Mouse (Mus musculus) kidney, postnatal 36 days (tissue): Measurements from ENCODE around the gene Fam53b.

ENCODE experiments used
- DNase-seq, 2 experiments: peaks; one replicate each; pipeline ENCODE4 v3.0.0; 2021 to 2022; ENCODE audit warnings: mixed read lengths in 2 of 2

Fam53b gene

GRCm38 (mm10) chr7:132733521-132733920, 80.2 kb downstream of the Fam53b start:
- DNase-seq = peak; percentile 60 to 76

GRCm38 (mm10) chr7:132732136-132732789, 81.4 kb downstream of the Fam53b start:
- DNase-seq = peak; percentile 38 to 43

DNA sequence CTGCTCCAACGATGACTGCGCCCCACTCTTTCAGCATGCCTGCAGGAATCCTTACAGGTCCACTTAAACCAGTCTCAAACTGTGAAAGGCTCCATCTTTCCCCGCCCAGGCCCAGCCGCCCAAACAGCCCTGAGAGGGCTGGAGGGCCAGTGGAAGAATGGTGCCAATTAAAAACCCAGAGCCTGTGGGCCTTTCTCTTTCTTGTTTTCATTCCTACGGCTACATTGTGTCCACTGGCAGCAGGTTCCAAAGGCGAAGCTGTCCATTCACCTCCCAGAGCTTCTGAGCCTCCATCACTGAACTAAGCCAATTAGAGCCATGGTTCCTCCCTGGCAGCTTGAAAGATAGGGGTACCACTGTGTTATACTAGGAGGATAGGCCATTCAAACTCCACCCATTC, 82.1 kb downstream of the Fam53b start:
- DNase-seq = no peak

GRCm38 (mm10) chr7:132730510-132730909, 83.2 kb downstream of the Fam53b start:
- DNase-seq = no peak

DNA sequence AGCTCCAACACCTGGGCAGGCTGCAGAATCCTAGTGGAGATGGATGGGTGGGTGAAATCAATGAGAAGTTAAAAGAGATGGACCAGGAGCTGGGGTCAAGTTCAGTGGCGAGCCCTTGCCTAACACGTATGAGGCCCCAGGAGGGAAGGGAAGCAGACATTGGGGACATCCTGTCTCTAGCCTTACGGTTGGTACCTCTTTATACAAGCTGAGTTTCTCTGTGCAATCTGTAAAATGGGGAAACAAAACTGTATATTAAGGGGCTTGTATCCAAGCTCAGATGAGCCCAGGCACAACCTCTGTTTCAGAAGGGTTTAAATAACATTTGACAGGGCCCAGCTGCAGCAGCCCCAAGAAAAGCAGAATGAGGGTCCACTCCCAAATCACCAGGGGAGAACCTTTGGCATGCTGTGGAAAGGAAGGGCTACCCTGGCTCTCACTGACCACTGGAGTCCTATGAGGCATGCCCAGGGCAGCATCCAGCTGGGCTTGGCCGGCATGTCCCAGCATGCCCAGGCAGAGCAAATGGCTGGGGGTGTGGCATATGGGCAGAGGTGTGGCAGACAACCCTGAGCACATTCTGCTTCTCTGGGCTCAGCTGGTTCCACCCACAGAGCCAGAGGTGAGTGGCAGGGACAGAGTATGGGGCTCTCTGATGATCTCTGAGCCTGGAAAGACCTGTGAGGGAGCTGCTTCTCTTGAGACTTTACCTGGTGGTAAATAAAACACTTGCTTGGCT, 84.4 kb downstream of the Fam53b start:
- DNase-seq = peak; percentile 75 to 76

- DNase-seq = no peak
Measured at GRCm38 (mm10) chr7:132726106-132726861, 87.4 kb downstream of the Fam53b start.

GRCm38 (mm10) chr7:132724501-132725062, 89.1 kb downstream of the Fam53b start:
- DNase-seq = peak in 1 of 2 experiments; percentile 65

DNA sequence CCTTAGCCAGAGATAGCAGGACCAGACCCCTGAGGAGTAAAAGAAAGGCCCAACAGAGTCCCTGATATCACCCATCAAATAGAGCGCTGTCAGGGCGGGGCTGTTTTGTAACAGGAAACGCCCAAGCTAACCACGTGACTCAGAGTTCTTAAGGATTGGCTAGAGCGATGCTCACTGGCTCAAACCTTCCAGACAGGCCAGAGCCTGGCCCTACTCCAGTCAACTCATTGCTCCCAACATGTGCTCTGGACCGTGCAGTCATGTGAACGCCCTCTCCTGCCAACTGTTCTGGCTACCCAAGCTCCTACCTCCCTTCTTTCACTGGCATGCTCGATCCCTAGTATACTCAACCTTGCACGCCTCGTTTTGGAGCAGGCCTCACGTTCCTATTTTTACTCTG, 89.8 kb downstream of the Fam53b start:
- peak; percentile 95 to 98 for DNase-seq

- DNase-seq = peak; percentile 78 to 79
Measured at GRCm38 (mm10) chr7:132722401-132723370, 91.0 kb downstream of the Fam53b start.

- DNase-seq = no peak
Measured at GRCm38 (mm10) chr7:132720562-132720961, 93.1 kb downstream of the Fam53b start.

GRCm38 (mm10) chr7:132719570-132719969, 94.1 kb downstream of the Fam53b start:
- no peak for DNase-seq

DNA sequence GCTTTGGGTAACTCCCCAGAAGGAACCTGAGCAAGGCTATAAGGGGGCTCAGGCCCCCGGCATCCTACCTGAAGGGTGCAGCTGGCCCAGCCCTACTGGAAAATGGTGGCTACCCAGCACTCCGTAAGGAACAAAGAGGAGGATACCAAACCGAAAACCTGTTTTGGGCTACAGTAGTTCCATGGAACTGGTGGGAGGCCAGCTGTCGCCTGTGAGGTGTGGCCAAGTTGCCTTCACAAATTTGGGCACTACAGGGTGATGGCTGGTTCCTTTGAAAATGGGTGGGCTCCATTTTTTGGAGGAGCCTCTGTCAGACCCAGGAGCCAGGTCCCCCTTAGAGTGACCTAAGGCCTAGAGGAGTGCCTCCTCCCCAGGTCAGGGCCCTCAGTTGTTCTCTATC, 98.4 kb downstream of the Fam53b start:
- no peak for DNase-seq

DNA sequence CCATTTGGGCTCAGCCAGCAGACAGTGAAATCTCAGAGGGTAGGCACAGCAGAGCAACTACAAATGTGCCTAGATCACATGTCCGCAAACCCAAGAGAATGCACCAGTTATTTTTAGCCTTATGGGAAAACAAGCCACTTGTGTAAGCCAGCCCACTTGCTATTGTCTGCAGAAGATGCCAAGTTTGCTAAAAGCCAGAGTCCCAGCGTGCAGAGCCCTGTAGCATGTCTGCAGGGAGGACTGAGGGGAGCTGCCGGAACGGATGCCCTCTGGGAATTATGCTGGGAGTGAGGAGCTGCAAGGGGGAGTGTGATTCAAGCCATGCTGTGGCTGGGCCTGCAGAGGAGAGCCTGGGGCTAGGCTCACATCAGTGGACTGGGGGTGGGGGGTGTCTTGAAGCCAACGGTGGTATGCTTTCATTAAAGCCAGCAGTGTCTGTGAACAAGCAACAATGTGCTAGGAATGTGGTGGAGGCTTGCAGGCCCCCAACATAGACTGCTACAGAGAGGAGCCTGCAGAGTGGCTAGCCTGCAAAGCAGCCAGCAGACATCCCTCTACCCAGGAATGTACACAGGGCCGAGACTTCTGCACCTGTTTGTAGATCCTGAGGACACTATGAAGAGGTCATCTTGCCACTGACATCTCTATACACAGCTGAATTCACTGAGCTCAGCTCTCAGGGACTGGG, 99.3 kb downstream of the Fam53b start:
- DNase-seq = peak; percentile 64 to 77

DNA sequence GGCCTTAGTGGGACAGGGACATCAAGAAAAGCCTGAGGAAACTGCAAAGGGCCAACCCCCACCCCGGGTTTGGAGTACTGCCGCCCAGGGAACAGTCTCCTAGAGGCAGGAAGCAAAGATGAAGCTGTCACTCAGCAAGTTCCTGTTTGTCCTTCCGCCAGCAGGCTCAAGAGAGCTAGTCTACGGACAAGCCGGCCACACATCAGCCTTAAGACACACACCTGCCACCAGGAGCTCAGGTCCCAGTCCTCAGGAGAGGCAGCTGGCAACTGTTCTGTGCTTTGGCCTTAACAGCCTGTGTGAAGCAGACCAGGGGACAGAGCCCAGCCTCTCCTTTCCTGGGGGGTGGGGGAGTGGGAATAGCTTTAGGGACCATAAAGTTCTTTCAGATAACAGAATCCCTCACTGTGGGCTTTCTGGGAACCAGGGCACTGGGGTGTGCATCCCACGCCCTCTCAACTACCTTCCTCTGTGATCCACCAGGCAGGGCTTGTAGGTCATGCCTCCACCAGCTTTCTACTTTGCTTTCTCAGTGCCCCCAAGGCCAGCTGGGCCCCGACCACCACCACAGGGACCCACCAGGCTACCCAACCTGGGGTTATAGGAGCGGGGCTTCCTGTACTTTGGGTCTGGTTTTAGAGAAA, 100.1 kb downstream of the Fam53b start:
- peak; percentile 76 to 82 for DNase-seq

DNA sequence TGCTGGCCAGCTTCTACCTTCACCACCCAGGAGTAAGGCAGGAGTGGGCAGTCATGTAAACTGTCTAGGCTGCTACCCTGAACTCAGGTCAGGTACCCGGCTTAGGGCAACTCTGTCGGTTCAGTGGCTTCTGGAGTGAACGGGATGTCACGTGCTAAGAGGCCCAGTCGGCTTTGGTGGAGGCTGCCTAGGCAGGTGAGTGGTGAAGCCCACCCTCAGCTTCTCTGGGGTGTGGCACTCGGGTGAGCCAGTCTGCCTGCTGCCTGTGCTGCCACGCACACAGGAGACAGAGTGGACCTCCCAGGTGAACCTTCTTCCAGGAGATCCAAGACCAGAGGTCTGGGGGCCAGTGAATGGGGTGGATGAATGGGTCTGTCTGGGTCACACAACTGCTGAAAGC, 100.7 kb downstream of the Fam53b start:
- no peak for DNase-seq

DNA sequence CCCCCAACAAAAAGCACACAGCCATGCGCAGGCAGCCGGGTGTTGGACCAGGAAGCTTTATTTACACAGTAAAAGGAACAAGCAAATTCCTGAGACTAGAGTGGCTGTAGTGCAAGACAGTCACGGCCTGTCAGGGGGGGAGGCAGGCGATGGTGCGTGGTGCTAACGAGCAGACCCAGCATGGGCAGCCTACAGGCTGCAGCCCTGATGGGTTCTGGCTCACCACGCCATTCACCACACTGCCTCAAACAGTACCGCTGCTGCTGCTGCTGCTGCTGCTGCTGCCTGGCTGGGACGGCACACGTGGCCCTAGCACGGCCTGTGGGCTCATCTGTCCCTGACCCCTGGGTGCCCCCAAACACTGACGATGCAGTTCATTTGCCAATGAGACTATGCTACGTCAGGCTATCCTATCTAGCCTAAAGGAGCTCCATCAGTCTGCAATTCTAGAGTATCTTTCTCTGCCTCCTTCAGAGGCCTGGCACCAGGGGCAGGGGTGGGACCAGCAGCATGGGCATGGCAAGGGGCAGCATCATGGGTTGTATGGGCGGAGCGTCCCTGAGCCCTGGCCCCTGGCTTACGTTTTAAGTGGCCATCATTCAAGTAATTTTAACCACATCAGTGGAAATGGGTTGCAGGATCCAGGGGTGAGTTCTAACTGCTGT, 101.5 kb downstream of the Fam53b start:
- DNase-seq = no peak

DNA sequence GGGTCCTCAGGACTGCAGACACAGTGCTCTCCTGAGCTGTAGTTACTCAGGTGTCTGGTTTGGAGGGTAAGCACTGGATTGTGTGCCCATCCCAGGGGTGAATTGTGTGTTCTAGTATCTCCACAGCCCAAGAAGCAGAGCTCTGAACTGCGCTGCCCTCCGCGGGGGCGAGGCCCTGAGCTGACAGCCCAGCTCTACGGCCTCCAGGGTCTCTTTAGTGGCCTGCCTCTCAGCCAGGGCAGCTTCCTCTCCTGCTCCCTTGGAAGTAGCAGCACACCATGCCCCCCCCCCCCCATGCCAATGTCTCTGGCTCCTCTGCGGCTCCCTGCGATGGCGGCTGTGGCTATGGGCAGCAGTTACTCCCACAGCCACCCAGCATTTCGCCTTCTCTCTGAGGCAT, 102.1 kb downstream of the Fam53b start:
- no peak for DNase-seq

DNA sequence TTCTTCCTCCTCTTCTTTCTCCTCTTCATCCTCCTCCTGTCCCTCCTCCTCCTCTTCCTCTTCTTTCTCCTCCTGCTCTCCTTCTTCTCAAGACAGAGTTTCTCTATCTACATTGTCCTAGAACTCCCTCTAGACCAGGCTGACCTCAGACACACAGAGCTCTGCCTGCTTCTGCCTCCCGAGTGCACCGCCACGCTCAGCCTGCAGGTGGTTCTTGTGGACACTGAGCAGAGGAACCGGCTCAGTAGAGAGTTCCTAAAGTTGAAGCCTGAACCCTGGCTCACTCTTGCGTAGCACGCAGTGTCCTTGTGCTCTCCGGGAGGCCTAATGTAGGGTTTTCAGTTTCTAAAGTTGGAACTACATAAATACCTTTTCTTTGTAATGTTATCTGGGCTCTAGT, 108.6 kb downstream of the Fam53b start:
- DNase-seq = peak in 1 of 2 experiments; percentile 75

- DNase-seq = no peak
Measured at GRCm38 (mm10) chr7:132704310-132704875, 109.3 kb downstream of the Fam53b start.
